Mouse (Mus musculus) c-Kit-positive CD71-negative TER-119-negative erythroid progenitor cells, embryonic 14.5 days (primary cell): Measurements from ENCODE around the gene Gm10837.
"Not testable (repeated sequence)": the region's sequence is repeated elsewhere in the genome, so short reads cannot be mapped to it uniquely, and the experiment has no call there.

Experiments used
- DNase-seq: peaks from one replicate; pipeline ENCODE4 v3.0.0-alpha.2; 2013; ENCODE audit warnings: low read depth

The Gm10837 gene

DNA sequence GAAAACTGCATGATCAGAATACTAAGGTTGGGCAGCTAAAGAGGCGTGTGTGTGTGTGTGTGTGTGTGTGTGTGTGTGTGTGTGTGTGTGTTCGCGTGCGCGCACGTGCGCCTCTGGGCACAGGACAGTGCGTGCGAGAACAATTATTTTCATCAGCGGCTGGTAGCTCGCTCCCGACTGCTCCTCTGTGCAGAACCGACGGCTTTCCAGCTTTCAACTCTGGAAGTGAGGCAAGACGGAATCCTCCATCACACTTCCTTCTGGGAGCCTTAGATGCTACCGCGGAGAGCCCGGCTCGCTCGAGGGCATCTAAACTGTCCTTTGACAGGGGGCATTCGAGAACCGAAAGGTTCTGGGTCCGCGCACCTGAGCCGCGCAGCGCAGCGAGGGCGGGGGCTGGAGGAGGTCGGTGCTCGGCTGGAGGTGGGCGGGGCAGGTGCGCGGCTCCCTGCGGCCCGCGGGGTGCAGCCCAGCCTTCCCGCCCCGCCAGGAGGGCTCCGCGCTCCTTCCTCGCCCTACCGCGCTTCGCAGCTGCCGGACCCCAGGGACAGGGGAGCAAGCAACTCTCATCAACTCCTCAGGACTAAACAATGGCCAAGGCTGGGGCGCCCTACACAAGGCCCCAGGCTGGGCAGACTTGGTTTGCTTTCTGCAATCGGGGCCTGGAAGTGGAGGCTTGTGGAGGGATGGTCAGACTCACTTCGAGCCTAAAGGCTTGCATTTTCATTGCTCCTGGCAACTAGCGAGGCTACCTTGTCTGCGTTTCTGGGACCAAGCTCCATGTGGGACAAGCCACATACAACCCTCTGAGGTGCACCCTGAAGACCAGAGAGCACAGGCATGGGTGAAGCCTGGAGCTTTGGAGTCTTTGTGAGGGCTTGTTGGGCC lies at the start of gene Gm10837:
Gm10837 (plus strand) TSS at position 146 of the 888 bp plus-strand sequence.
- no peak for DNase-seq

DNA sequence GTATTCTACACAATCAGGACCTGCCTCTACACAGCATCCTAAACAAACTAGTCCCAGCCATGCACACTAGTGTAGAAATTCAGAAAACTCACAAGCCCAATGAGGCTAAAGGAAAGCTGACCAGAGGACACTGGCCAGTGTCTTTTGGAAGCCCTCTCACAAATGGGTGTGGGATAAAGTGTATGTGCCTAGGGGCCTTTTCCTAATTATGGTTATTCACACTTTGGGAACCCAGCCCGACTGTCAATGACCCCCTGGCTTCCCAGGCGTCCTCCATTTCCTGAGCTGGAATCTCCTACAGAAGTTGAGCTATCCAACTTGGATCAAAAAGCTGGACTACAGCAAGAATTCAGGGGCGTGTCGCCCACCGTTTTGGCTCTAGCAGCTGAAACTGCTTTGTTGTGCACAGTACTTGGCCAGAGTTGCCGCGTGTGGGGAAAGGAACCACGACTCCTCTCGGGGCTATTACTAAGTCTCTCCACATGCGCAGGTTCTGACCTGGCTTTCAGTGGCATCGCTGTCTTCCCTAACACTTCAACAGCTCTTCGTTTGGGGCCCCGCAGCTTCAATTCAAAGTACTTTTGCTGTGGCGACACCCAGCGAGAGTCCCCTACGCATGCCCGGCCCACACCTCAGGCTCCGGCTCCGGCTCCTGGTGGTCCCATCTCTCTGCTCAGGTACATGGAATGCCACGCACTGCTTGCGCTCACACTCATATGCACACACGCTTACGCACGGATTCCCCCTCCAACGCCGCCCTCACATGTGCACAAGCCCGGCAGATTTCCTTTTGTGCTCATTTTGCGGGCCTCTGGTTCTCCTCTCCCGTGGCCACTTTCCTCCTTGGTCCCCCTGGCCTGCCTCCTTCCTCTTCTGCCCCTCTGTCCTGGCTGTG lies 40.5 kb upstream of the Gm10837 start:
- DNase-seq, result no peak

GRCm38 (mm10) chr14:122450496-122451382 lies 39.6 kb upstream of the Gm10837 start, which contains the start of gene Gm5089:
TSS of gene Gm5089 (minus strand) at chr14:122451115.
- no peak for DNase-seq

- DNase-seq, result no peak
Observed at GRCm38 (mm10) chr14:122451551-122452145, 38.7 kb upstream of the Gm10837 start.

DNA sequence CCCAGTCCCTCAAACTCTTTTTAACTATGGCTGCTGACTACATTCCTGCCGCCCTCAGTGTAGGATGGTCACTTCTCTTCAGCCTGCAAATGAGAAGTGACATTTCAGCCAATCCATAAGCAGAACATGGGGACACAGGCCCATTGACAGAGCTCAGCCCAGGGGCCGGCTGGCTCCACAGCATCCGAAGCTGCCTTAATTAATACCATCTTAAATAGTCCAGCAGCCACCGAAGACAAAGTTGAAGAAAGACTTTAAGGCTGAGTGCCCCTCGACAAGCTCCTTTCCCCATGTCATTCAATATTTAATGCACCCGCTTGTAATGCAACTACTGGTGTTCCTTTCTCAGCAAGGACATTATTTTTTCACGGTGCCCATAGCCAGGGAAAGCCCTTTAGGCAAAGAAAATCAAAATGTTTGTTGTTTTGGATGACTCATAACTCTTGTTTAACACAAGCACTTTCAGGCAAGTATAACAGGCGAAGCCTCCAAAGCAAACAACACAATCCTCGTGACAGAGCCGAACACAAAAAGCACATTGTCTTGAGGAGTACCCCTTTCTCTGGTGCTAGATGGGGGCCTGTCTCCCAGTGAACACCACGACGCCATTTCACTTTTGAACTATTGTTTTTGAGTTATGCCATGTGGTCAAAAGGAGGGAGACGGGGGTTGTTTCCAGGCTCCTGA lies 37.5 kb upstream of the Gm10837 start:
- DNase-seq, result no peak

DNA sequence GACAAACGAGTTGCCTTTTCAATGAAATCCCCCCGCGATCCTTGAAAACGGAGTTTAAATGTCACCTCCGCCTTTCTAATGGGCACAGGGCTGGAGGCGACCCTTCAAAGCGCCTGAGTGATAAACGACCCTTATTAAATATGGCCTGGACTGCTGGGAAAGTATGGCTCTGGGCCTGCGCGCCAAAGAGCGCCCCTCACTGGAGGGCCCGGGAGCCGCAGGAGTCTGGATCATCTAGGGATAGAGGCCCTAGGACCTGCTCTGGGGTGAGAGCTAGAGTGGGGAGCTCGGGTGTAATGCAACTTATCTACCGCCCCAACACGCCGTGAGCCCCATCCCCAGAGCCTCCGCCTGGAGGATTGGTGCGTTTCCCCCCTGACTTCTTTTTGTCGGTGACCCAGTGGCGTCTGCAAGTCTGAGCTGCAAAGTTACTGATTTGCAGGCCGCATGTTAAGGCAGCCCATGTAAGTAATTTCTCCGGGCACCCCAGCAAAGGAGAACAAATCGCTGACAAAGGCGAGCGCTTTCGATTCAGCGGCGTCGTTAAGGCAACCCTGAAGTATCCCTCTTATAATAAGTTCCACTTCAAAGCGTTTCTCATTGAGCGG lies 36.9 kb upstream of the Gm10837 start:
- no peak for DNase-seq

- no peak for DNase-seq
Observed at GRCm38 (mm10) chr14:122453996-122454738, 36.2 kb upstream of the Gm10837 start.

DNA sequence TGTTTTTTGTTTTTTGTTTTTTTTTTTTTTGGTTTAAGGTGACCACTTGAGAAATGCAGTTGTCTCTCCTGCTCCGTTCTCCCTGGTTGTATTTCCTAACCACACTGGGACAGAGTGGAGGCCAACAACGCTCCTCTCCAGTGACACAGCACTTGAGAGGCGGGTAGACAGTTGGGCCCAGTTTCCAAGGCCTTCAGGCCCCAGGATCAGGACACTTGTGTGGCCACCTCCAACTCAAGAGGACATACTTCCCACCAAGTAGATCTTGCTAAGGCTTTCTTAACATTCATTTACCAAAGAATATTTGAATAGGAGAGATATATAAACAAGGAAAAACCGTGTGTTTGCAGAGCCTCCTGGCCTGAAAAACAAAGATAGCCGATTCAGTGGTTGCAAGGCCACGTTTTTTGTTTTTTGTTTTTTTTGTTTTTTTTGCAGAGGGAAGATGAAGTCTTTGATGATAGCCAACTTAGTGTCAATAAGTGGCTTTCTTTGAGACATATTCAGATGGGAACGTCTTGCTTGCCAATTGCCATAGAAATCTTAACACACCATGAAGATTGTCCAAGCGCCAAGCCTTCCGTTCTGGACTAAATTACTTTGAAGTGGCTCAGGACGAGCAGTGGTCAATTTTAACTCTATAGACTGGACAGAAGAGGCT lies 35.4 kb upstream of the Gm10837 start:
- no peak for DNase-seq

GRCm38 (mm10) chr14:122455562-122455958 lies 34.8 kb upstream of the Gm10837 start:
- no peak for DNase-seq

DNA sequence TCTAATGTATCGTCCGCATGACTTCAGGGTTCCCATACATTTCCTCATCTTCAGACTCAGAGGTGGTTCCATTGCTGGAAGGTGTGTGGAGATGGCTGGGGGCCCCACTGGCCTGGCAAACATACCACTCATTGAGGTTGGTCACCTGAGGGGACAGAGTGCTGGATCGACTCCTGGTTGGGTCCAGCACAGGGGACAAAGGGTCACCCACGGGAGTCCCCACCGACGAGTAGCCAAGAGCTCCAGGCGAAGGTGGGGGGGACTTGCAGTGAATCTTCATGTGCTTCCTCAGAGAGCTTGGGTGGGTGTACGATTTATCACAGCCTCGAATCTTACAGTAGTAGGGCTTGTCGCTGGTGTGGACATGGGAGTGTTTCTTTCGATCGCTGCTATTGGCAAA lies 31.1 kb upstream of the Gm10837 start:
- not testable (repeated sequence) for DNase-seq

DNA sequence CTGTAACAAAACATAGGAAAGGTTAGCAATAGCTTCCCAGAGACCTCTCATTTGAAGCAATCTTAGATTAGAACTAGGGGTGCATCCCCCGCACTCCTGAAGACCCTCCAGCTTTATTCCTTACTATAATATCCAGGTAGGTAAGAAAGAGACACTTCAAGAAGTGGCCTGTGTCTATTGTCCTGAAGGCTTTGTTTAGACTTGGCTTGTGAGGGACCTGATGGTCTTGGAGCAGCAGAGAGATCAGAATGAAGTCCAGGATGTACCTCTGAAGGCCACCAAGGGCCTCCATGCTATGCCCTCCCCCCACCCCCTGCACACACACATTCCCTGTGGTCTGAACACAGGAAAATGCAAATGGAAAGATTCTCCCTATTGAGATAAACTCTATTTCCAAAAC lies 30.6 kb upstream of the Gm10837 start:
- DNase-seq, result no peak

GRCm38 (mm10) chr14:122460226-122460625 lies 30.2 kb upstream of the Gm10837 start:
- DNase-seq, result no peak

DNA sequence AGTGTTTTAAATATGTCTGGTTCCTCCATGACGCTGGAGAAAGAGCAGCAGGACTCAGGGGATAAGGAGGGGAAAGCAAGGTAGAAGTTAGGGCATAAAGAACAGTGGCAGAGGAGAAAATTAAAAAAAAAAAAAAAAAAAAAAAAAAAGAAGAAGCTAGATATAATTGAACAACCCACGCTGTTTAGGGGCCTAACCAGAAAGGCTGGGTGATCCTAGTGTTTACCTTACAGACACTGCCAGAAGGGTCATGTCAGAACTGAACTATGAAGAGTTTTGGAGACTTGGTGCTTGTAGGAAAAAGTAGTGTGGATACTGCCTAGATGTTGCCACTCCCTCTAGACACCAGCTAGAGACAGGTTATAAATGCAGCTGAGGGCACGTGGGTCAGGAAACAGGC lies 28.9 kb upstream of the Gm10837 start:
- DNase-seq, result no peak

GRCm38 (mm10) chr14:122461966-122462365 lies 28.4 kb upstream of the Gm10837 start:
- no peak for DNase-seq

GRCm38 (mm10) chr14:122462689-122463079 lies 27.7 kb upstream of the Gm10837 start:
- no peak for DNase-seq

GRCm38 (mm10) chr14:122463080-122463691 lies 27.2 kb upstream of the Gm10837 start:
- DNase-seq, result no peak

GRCm38 (mm10) chr14:122463734-122464341 lies 26.5 kb upstream of the Gm10837 start:
- not testable (repeated sequence) for DNase-seq

DNA sequence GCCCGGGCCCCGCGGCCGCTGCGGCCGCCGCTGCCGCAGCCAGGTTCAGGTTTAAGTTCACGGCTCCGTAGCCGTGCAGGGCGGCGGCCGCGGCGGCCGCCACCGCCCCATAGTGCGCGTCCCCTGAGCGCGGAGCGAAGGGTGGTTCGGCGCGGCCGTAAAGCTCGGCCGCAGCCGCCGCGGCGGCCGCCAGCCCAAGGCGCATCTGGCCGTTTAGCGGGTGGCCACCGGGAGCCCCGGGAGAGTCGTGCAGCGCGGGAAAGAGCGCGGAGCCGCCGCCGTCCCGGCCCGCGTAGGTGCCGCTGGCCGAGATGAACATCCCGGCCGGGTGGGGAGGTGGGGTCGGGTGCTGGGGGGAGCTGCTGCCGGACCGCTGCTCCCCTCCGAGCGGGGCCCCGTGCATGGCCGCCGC lies 26.0 kb upstream of the Gm10837 start:
- no peak for DNase-seq
